Mouse (Mus musculus) layer of hippocampus, postnatal 14 days (tissue): Measurements from ENCODE around the gene Dok4. TPM values are rescaled to one million over a fixed set of nuclear protein-coding genes. Genes with fewer than 3 reads are reported as not detected.
A peak's percentile ranks its signal among the peaks of the same experiment; 100 is the strongest.

Experiments
- DNase-seq, 2 experiments: peaks; one replicate each; pipeline ENCODE4 v3.0.0; 2021 to 2022; ENCODE audit warnings: low spot score in 2 of 2, mixed read lengths in 1 of 2
- long read RNA-seq, 2 experiments: library from polyadenylated mRNA; stranded (forward); transcript quantifications; one replicate each; pipeline ENCODE4 v2.0.0; 2021
- total RNA-seq, 2 experiments: library from RNA; stranded (reverse); gene quantifications; 2 replicates each; pipeline ENCODE4 v1.2.3; 2021

Dok4 gene
- 10 to 100 TPM; 50.2 to 54.1 TPM for total RNA-seq
- long read RNA-seq, experiment 1, transcript Dok4-204 (8 exons, 2,558 nt), result major isoform, 24 of 38 reads
- long read RNA-seq, experiment 1, partial matches to known transcripts, result 6 of 38 reads
- long read RNA-seq, experiment 1, other reads (novel, unspliced or antisense), result 4 of 38 reads
- long read RNA-seq, experiment 2, transcript Dok4-201 (9 exons, 2,590 nt), result minor isoform, 9 of 62 reads
- long read RNA-seq, experiment 2, transcript Dok4-204 (8 exons, 2,558 nt), result major isoform, 24 of 62 reads
- long read RNA-seq, experiment 2, partial matches to known transcripts, result 19 of 62 reads
- long read RNA-seq, experiment 2, other reads (novel, unspliced or antisense), result 10 of 62 reads

DNA sequence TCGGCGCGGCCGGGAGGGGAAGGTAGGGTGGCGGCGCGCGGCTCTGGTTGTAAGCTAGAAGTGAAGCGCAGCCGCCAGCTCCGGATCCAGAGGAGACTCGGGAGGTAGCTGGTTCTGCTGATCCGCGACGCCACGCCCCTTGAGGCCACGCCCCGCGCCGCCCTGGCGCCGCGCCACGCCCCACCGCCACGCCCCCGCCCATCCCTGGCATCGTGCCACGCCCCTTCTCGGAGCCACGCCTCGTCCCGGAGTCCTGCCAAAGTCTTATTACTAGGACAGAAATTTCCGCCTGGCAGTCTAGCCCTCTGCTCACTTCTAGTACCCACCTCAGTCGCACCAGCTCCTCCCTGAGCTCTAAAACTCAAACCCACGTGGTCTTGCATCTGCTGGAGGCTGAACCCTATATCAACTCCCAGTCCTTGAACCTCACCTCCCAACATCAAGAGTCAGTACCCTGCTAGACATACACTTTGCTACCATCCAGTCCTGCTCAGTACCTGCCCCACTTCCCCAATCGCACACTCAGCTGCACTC lies at the start of gene Dok4:
Gene Dok4, minus strand, starts transcription at position 134 of the 534 bp plus-strand sequence.
- peak in 1 of 2 experiments; percentile 45 for DNase-seq

DNA sequence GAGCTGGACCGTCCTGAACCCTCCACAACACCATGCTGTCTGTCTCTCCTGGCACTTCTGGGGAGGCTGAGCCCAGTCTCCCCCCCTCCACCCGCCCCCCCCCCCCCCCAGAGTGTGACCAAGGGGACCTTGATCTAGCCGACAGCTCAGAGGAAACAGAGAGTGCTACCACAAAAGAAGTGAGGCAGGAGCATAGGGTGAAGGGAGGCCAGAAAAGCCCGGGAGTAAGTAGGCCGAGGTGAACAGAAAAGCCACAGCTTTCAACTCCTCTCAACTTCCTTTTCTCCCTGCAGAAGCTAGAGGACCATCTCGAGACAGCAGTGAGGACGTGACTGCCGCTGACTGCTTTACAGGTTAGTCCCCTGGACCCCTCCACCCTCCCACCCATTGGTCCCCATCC lies 47.3 kb upstream of the Dok4 start, which contains the start of gene Adgrg5:
Gene Adgrg5, plus strand, starts transcription at position 290 of the 400 bp plus-strand sequence.
- DNase-seq, result no peak

DNA sequence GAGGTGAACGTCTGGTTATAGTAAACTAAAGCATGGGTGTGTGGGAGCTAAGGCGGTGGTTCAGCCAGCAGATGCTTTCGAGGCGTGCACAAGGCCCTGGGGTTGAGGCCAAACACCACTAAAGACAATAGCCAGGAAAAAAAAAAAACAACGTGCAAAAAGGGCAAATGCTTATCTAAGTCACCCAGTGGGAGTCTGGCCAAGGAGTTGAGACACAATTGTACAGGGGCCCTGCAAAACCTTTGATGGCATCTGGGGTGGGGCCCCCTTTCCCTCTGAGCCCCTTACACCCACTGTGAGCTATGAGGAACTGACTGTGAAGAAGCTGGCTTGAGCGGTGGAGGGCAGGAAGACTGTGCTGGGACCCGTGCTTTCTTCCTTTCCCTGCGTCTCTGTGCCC lies 46.5 kb upstream of the Dok4 start:
- no peak for DNase-seq

DNA sequence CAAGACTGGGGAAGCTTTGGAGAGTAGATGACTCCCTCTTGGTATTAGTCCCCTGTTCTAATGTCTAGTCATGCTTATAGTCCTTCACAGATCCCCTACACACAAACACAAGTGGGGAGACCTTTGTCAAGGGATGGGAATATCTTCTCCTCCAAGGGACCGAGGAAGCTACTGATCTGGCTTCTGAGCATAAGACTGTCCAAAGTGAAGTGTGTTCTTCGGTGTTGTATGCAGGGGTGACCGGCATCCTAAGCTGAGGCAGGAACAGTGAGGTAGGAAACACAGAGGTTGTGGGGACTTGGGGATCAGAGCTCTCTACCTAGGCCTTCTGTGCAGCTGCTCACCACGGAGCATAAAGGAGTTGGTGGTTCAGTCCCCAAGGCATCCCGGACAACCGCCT lies 46.0 kb upstream of the Dok4 start:
- no peak for DNase-seq

DNA sequence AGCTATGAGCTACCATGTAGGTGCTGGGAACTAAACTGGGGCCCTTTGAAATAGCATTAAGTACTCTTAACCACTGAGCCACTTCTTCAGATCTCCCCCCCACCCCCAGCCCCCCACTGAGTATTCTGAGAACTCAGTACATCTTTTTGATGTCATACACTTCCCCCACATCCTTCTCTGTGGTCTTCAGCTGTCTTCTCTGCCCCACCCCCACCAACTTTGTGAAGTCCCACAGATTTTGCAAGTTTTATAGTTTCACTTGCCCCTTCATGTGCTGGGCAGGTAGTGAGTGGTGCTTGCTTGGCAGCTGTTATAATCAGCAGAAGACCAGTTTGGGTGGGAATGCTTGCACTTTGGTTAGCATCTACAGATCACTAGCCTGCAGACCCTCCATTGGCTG lies 43.1 kb upstream of the Dok4 start:
- no peak for DNase-seq

DNA sequence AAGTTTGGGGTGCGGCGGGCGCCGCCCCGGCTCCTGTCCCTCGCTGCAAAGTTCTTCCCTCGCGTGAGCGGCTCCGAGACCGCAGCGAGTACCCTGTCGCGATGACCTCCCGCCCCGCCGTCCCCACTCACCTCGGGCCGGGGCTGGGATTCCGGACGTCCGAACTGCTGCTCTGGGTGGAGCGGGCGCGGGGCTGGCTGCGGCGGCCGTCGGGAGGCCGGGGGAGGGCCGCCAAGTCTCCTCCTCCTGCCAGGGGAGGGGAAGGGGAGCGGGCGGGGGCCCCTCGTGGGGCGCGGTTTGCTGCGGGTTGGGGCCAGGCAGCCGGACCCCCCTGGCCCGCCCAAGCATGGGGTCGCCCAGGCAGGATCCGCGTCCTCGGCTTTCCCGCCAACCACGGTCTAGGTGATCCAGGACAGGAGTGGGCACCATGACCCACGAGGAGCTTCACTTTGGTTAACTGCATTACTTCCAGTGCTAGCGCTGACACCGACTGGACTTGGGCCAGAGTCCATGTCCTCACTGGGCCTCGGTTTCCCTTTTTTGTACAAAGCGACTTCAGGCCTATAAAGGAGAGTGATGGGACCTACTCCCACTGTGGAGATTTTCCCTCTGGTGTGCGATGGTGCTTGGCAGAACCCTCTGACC lies 41.8 kb upstream of the Dok4 start, which contains the start of gene Ccdc102a:
Gene Ccdc102a, minus strand, starts transcription at position 248 of the 645 bp plus-strand sequence.
- DNase-seq, result no peak

DNA sequence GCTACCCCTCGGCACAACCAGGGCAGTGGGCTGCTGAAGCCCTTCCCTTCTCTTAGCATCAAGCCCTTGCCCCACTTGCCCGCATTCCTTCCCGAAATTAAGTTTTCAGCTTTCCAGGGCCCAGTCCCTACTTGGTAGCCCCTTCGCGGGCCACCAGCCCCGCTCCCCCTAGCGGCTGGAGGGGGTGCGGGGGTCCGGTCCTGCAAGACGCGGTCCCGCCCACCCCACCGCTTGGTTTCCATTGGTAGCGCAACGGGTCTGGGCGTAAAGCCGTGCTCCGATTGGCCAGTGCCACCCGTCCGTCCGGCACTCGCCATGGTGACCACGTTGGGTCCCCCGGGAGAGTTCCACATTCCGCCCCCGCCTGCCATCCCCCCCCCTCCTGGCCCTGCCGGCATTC lies 41.2 kb upstream of the Dok4 start:
- peak; percentile 82 to 86 for DNase-seq

DNA sequence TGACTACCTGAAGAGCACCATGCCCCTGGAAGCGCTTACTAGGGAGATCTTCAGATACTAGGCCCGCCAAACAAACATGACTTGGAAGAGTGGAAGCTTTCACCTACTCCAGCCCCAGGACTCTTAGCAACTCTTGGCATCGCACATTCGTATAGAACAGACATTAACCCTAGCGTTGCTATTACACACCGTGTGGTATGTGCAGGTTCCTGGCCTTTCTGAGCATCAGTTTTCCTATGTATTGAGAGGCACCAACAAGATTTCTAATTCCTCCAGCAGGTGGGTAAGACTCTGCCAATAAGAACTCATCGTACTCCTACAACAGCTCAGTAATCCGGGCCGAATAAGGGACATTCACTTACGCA lies 40.8 kb upstream of the Dok4 start:
- no peak for DNase-seq

DNA sequence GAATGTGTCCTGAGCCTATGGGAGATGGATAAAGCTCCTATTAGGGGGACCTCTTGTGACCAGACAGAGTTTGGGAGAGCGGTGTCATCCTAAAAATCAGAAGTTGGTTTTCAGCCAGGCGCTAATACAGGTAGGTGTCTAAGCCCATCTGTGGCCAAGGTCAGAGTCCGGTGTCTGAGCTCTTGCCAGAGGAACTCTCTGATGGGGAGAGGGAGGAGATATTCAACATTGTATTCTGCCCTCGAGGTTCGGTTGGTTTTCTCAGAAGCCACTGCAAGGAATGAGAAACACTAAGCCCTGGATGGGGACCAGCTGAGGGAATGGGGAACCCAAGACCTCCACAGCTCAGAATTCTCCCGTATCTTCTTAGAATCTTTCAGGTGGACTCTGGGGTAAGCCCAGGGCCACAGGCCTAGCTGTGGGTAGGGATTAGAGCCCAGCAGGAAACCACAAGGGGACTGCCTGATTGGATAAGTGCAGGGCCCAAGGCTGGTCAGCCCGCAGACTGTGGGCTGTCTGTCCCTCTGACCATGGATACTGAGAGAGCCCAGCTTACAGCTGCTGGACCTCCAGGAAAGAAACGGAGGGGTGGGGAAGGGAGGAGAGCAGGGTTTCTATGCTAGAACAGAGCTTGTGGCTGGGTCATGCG lies 40.3 kb upstream of the Dok4 start:
- no peak for DNase-seq

DNA sequence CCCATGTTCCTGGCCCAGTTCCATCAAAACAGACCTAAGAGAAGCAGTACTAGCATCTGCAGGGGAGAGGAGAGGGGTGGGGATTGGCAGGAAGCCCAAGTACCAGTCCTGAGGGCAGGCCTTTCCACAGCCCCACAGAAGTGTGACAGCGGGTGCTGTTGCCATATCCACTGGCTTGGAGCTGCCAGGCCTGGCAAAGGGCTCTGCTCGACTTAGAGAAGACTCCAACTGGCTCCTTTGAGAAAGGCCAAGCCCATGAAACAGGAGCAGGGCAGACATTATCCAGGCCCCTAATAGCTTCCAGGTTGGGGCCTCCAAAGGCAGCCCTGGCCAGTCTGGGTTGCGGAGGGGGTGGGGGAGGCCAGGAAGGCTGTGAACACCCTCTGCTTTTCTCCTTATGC lies 38.6 kb upstream of the Dok4 start:
- DNase-seq, result peak in 1 of 2 experiments; percentile 8

DNA sequence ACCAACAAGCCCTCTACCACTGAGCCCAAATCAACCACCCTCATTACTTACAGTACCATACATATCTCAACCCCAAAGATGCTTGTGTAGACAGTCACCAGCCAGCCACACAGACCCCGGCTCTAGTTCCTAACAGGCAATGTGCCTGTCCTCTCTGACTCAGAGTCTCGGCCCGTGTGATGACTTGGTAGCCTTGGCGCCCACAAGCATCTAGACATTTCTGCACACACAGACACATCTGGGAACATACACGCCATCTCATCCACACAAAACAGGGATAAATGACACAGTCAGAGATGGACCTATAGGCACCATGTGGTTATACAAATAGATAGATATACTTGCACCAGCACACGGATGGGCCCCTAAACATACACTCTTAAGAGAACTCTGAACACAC lies 38.1 kb upstream of the Dok4 start:
- no peak for DNase-seq

DNA sequence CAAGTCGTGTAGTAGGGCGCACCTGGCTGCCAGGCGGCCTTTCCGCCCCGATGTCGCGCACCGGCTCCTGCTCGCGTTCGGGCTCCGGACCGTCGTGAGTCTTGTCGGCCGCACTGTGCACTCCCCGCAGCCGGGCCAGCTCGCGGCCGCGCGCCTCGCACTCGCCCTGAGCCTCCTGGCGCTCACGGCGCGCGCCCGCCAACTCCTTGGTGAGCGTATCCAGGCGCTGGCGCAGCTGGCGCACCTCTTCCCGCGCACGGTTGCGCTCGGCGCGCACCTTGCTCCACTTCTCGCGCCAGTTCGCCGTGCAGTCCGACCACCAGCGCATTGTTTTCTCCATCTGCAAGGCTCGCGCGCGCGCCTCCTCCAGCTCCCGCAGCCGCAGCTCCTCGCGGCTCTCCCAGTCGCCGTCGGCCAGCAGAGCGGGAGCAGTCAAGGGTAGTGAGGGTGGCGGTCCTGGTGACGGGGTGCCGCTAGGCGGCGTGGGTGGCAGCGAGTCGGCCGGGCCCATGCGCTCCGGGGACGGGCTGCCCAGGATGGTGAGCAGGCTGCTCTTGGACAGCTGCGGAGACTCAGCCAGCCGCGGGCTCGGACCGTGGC lies 37.0 kb upstream of the Dok4 start:
- peak; percentile 28 to 45 for DNase-seq

DNA sequence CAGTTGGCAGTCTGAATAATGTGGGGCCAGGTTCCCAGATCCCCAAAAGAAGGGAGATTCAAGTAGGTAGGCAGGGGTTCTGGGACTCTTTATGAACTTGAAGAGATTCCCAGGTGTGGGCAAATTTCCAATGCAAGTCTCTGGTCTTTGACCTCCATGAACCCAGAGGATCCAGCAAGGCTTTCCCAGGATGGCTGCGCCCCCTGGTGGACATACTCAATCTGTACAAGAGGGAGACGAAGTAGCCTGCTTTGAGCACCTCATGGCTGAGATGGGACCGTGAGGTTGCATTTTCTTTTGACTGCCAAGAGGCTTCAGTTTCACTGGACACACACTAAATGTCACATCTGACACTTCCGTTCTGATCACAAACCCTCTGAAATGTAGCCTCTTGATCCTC lies 32.7 kb upstream of the Dok4 start:
- DNase-seq, result peak; percentile 66 to 67

DNA sequence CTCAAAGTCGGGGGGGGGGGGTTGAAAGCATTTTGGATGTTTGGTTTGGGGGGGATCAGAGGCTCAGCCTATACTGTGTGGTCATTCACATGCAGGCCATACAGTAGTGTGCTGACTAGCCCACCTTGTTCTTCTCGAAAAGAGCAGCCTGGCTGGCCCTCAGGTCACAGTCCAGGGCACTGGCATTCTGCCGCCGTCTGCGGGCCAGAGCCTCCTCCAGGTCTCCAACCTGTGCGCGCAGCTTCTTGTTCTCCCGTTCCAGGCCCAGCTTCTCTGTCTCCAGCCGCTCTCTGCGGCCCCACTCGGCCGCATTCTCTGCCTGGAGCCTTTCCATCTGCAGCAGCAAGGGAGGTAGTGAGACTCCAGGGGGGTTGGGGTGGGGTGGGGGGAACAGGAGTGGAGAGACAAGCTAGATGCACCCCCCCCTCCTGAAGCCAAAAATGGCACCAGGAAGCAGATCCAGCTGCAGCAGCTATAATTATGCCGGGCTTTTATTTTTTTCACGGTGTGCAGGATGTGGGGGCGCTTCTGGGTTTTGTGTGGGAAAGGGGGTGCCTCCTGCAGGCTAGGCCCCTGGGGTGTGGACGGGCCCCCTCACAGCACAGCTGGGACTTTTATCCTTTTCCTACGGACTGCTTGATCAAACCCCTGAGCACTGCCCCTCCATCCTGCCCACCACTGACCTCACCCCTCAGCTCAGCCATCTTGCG lies 31.6 kb upstream of the Dok4 start:
- DNase-seq, result no peak

DNA sequence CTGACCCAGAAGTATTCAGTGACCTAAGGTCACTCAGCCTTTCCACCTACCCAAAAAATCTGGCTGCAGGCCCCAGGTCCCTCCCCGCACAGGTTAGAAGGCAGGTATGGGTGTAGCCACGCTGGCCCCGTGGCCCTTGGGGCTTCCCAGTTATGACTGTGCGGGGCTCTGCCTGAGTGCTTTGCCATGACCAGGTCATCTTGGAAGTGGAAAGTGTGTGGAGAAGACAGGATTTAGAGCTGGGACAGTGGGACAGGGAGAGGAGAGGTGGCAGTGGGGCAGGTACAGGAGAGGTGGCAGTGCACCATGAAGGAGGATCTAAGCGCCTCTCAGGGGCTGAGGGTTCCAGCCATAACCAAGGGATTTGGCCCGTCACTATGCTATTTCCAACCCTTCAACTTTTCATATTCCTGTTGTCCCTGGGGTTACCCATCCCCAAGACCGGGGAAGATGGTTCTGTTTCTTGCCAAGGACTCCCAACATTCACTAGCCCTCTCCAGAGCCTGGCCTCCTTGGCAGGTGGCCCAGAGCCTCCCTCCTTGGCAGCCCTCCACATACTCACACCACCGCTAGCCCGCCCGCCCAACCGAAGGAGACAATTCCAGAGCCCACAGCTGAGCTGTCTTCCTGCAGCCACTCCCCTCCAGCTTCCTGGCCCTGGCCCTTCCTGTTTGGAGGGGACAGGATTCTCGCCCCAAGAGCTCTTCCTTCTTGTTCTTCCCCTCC lies 28.5 kb upstream of the Dok4 start:
- peak; percentile 43 to 47 for DNase-seq

DNA sequence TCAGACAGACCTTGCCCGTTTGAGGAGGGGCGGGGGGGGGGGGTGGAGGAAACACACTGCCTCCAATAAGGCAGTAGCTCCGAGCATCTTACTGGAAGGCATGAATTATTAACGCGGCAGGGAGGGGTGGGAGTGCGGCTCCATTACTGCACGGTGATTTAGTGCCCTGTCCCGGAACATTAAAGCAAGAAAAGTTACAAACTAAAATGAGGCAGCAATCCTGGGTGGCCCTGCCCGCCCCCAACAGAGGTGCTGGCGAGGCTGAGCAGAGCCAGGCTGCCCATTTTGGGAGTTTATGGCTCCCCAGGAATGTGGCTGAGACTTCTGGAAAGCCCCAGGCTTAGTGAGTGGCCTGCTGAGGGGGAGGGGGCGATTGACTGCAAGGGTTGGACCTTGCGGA lies 27.6 kb upstream of the Dok4 start:
- no peak for DNase-seq

DNA sequence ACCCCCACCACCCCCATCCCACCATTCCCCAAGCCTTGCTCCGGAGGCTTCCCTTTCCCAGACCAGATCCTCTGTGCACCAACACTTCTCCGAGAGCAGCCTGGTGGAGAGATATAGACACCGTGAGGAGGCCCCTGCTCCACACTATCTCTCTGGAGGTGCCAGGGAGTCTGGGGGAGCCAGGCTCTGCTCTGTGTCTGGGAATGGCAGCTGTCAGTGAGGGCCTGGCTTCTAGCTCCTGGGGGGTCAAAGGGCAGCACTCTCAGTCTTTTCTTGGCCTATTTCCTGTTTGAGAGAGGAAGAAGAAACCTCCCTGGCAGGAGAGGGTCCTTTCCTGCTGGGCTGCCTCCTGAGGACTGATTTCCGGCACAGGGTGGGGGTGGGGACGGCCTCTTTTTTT lies 24.9 kb upstream of the Dok4 start:
- no peak for DNase-seq

DNA sequence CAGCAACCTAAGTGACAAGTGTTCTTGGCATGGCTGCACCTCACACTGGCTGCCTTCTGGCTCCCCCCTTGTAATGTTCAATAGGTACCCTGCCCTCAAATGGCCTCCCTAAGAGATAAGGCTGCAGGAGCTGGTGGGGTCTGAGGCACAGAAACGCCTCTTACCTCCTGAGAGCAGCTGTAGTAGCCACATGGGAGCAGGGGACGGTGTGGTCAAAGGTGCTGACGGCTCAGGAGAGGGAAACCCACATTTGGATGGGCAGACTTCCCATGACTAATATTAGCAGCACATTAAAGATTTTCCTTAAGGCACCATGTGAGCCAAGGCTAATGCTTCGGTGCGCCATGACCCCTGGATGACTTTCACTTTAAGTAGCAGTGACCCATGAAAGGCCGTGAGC lies 24.5 kb upstream of the Dok4 start:
- no peak for DNase-seq

DNA sequence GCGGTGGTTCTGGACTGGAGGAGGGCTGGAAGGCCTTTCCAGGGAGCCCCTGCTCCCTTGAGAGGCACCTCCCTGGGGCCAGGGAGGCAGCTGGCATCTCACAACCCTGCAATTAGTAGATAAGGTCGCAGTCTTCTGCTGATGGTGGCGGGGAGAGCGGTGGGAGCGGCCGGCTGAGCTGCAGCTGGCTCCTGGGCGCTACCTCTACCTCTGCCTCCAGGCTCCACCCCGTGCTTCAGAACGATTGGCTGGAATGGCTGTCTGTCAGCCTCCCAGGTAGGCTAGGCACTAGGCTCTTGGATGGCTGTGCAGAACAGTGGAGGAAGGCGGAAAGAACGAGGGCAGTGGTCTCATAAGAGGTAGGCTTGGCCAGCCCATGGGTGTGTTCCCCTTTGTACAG lies 23.1 kb upstream of the Dok4 start:
- no peak for DNase-seq

DNA sequence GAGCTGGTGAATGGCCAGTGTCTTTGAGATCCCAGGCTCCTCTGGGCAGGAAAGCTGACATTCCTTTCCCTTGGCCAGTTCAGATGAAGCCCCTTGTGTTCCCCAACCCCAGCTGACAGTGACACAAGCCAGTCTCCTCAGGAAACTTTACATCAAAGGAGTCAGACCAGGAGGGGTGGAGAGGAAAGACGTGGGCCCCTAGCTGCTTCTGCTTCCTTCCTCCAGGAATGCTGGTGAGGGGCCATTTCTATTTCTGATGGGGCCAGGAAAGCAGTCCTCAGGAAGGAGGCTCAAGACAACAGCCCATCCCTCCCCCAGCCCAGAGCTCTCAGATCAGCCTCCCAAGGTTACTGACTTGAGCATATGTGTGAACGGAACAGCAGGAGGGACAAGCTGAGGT lies 16.8 kb upstream of the Dok4 start:
- DNase-seq, result no peak
